Mouse (Mus musculus) neutrophil, adult 65 days (primary cell): Measurements from ENCODE around the gene Pdgfa. TPM values are rescaled to one million over a fixed set of nuclear protein-coding genes. Genes with fewer than 3 reads are reported as not detected.

Source experiments
- total RNA-seq: library from RNA; stranded (reverse); gene quantifications from 2 replicates; pipeline ENCODE4 v1.2.4, GENCODE M21; 2023

Gene Pdgfa
- total RNA-seq = 0.61 TPM in 1 of 2 replicates, not detected in the other

GRCm38 (mm10) chr5:138997171-138997788, at the start of gene Pdgfa:
Gene Pdgfa, minus strand, starts transcription at chr5:138997370.

Other genes starting within 250 kb of the Pdgfa start
- 4.7 and 10.6 TPM in 2 replicates for gene Fam20c, start 242.9 kb downstream of the Pdgfa start, total RNA-seq
- 1.3 TPM in 1 of 2 replicates, not detected in the other for gene Gm5294, start 177.3 kb downstream of the Pdgfa start, total RNA-seq
- gene Prkar1b, start 152.6 kb upstream of the Pdgfa start, total RNA-seq = 0.48 TPM in 1 of 2 replicates, not detected in the other
- 4.3 and 5.0 TPM in 2 replicates for gene Dnaaf5, start 152.9 kb upstream of the Pdgfa start, total RNA-seq
- 65.3 and 73.1 TPM in 2 replicates for gene Sun1, start 203.3 kb upstream of the Pdgfa start, total RNA-seq